Mouse (Mus musculus): ENCODE data around the gene Cryzl2.

Cryzl2 gene

DNA sequence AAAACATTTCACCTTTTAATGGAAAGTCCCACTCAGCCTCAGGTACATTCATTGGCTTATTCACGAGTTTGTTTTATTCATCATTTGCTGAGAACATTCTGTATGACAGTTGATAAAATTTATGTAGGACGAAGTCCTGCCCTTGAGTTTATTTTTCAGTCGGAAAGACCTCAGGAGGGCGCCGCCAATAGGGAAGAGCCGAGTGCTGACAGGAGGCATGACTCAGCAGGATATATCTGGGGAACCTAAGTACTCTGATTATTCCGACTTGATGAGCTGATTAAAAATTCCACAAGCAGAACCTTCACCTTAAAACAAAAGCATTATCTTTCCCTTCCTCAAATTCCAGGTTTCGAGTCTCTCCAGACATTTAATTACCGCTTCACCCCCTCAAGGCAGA lies 21.7 kb downstream of the Cryzl2 start:
- no peak for DNase-seq

DNA sequence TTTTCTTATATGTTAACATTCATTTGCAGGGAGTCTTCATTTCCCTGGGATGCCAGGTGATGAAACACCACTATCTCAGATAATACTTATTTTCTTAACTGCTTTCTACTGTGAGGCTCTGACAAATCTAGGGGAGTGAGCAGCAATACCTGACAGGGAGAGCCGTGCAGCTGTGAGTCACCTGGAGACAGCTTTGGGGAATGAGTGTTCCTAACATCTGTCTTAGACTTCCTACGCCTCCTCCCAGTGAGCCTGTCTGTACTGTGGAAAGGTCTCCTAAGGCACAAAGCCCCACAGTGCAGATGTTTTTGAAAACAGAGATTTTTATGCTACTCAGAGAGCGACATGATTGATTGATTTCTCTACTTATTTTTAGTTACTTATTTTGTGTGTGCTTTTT lies 22.5 kb downstream of the Cryzl2 start:
- no peak for DNase-seq

DNA sequence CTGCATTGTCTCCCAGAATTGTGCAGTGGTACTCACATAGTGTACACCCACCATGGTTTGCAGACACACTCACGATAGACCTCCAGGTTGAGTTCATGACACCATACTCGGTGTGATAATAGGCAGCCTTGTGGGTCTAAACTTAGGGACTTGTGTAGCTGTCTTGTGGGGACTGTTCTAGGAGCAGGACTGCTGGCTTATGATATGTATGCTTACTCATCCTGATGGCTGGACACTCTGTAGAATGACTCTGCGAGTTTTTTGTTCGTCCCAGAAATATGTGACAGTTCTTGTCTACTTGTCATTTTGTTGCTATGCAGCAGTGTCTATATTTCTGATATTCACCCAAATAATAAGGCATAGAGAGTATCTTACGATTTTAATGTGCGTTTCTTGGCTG lies 23.3 kb downstream of the Cryzl2 start:
- no peak for DNase-seq

DNA sequence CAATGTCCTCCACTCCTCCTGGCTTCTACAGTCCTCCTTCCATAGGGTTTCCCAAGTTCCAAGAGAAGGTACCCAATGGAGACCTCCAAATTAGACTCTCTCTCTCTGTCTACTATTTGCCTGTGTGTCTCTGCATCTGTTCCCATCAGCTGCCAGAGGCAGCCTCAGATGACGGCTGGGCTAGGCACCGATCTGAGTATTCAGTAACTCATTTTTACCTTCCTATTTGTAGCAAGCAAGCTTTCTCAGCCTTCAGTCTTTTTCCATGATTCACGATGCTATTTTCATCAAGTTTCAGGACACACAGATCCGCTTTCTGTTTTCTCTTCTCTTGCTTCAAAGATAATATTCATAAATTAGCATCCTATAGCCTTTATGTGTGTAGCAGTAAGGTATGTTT lies 25.8 kb downstream of the Cryzl2 start:
- DNase-seq: no peak

DNA sequence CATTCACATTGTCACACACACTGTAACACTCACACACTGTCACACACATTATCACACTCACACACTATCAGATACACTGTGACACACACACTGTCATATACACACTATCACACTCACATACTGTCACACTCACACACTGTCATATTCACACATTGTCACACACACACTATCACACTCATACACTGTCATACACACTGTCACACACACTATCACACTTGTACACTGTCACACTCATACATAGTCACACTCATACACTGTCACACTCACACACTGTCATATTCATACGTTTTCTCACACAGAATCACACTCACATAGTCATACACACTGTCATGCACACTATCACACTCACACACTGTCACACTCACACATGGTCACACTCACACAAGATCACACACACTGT lies 42.3 kb downstream of the Cryzl2 start:
- no peak for DNase-seq

DNA sequence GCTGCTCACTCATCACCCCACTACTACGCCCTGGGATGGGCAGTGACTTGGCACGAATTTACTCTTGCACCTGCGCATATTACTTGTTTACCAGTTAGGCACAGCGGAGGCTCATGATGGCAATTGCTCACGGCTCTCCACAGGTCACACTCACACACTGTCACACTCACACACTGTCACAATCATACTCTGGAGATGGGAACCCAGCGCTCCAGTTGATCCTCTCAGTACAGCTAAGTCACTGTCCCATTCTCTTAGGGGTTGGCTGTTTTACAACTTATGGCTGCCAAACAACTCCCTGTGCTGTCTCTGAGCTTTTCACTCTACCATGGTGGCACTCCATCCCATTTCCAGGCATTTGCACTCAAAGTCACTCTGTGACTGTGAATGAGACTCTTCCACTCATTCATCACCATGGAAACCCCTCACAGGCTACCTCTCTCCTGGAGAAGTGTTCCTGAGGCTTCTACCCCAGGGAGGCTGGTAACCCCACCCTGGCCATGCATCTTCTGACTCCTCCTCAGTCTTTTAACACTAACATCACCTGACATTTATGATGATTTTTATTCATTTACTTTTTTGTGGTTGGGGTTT lies 43.1 kb downstream of the Cryzl2 start:
- DNase-seq: no peak

DNA sequence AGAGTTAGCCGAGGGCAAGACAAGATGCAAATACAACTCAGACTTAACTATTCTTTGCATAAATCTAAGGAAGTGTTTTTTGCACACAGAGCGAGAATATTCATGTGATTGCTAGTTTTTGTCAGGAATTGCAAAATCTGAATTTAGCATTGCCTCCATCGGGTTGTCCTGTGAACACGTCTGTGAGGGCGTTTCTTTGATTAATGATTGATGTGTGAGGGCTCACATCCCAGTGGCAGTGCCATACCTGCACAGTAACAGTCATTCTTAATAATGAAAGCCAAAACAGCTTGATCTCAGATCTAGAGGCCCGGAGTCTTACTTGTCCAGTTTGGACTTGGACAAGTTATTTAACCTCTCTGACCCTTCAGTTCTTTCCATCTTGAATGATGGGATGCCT lies 44.7 kb downstream of the Cryzl2 start:
- DNase-seq: no peak

DNA sequence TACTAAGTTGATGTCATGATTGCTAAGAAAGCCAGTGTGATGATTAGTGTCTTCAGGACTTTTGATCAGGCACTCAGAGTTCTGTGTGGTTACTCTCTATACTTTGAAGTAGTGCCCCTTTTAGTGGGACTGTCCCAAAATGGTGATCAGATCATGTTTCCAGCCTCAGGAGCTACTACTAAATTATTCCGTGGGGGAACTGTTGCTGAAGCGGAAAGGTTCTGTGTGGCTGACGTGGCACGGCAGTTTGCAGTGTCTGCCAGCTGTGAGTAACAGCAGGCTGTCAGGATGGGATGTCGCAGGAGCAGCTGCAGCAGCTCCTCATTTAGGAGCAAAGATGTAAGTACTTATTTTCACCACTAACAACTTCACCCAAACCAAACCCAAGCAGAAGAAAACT lies 48.1 kb downstream of the Cryzl2 start, which contains the start of gene Sec16b:
Sec16b (plus strand) TSS at position 207 of the 400 bp plus-strand sequence.
- peak; percentile 56 for DNase-seq

DNA sequence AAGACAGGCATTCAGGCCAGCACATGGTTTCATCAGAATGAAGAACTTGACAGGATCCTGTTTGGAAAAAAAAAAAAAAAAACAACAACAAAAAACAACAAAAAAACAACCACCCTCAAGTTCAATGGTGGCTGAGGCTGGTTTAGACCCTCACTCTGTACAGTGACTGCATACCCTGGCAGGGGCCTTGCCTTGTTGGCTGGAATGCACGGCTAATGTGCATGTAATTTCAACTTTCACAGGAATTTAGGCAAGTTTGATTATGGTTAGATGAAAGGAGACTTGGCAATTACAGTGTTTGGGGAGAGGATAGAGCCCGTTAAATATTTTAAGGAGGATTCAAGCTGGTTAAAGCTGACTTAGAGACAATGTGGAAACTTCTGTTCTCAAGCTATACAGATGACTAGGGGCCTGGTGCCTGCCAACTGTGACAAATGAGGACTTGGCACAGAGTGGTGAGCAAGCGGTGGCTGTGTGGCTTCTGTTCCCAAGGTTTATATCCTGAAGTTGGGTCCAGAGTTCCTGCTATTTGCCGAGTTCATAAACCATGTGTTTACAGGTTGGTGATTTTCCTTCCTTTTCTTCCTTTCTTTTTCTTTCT lies 48.7 kb downstream of the Cryzl2 start:
- peak; percentile 11 for DNase-seq

DNA sequence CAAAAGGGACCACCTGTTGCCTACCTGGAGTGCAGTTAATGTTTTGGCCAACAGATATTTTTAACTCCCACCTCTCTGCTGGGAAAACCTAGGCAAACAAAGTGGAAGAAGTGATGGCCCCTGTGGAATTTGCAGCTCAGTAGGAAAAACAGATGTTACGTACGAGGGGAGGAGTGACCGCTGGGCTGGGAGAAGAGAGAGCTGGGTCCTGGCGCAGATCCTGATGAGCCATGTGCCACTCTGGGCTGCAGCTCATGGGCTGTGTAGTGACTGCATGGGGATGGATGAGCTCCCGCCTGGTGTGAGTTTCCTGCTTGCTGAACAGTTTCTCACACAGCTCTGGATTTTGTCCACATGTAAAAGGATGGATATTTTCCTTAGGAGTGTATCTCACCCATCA lies 49.4 kb downstream of the Cryzl2 start:
- DNase-seq: peak; percentile 34

DNA sequence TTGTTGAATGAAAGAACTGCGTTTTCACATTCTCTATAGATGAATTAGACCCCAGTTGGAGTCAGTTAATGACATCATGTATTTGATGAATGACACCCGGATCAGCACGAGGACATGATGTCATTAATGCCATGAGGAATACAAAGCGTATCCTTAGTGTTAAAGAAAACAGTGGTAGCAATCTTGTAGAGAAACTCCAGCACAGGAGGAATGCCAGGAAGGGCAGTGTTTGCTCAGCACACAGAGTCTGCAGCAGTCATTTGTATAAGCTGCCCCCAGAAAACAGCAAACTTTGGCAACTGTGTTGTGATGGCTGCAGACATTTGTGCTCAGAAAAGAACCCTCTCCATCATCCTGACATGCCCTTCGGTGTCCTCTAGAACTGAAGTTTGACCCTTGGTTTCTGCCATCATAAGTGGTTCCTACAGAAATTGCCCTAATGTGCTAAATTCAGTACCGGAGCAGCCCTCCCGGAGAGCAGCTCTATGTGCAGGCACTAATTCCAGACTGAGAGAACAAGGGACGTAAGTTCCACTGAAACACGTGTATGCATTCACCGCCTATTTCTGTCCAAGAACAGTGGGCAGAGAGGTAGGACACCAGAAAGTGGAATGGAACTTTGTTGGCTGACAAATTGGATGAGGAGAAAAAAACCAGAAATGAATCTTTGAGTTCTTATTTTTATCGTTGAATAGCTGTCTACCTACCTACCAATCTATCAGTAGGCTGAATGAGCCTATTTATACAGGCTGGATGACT lies 54.5 kb downstream of the Cryzl2 start:
- DNase-seq: no peak

DNA sequence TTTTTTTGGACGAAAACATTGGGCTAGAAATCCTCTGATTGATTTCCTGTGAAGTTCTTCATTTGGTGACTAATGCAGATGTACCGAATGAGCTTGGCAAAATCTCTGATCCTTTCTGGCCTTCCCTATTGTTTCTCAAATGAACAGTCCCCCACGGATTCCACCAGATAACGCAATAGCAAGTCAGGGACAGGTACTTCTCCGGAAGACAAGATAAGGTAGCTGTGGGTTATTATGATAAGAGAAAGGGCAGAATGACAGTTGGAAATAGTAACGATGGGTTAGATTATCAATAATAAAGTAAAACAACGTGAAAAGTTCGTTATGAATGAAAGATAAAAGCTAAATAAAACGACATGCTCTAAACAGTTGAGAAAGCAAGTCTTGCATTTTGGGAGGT lies 55.2 kb downstream of the Cryzl2 start:
- no peak for DNase-seq

DNA sequence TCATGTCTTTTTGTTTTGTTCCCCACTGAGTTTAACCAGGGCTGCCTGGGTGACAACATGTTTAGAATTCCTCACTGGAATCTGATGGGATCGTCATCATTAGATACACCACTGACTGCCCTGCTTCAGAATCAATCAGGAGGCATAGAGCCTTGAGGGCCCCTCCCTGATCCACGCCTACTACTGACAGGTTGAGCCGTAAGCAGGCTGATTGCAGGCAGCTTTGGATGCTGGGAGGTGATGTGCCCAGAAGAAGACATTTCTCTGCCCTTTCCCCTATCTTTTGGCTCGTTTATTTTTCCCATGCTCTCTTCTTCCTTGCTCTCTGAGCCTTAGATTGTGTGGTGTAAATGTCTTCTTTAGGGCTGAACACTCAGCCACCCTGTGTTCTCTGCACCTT lies 55.9 kb downstream of the Cryzl2 start:
- no peak for DNase-seq

DNA sequence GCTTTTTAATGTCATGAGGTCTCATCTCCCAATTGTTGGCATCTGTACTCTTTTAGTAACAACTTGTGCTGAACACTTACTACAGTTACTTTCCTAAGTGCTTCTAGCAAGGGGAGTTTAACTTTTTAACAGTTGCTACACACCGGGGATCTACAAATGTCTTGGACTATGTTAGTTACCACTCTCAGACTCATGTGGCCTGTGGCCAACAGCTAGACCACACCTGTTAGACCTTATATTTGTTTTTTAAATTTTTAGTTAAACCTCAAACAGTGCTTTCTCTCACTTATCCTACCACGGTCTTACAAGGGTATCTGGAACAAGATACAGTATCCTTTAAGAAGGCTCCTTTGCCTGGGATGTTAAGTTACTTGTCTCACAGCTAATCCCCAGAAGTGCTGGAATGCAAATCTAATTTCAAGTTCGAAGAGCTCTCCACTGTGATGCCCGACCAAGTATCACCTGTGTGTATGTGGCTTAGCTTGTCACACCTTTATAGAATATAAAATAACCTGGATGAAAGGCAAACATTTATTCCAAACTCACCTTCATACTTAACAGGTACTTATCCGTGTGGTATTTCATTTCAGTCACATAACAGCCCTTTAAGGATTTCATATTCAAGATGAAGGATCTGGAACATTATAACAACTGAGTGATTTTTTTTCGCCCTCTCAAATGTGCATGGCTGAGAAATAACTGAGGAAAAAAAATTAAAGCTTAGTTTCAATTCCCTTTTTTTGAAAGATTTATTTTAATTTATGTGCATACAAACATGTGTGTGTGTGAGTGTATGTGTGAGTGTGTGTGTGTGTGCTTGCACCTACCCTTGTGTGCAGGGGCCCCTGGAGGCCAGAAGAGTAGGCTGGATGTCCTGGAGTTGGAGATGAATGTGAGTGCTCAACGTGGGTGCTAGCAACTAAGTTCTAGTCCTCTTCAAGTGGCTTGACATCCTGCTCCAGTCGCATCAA lies 58.7 kb downstream of the Cryzl2 start:
- DNase-seq: no peak

DNA sequence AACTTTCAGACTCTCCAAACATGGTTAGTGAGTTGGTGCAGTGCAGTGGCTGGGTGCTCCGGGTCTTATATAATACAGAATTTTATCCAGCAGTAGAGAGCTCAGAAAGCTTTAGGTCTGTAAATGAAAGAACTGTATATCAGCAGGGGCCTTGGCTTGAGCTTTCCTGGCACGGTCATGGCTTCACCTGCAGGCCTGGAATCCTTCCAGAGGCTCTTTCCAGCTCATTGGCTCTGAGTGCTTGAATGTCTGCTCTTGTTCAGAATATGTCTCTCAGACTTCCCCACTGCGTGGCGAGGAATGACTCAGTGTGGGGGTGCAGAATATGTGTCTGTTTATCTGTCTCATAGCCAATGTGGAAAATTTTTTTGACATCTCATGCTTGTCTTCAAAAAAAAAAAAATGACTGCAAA lies 59.7 kb downstream of the Cryzl2 start:
- peak; percentile 73 for DNase-seq

DNA sequence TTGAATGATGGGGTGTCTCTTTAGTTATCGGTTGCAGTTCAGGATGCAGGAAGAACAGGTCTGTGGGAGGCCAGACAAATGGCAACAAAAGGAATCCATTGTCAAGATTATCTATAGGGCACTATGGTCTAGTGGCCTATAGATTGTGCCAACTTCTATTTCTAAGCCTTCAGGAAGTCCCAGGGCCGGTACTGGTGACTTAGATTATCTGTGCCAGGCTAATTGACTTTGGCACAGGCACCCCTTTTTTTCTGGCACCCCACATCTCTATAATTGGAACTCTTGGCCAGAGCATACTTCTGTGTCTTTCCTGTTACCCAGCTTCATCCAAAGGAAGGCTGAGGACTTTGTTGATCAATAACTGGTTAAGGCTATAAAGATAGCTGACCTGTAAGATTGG lies 61.0 kb downstream of the Cryzl2 start:
- no peak for DNase-seq

DNA sequence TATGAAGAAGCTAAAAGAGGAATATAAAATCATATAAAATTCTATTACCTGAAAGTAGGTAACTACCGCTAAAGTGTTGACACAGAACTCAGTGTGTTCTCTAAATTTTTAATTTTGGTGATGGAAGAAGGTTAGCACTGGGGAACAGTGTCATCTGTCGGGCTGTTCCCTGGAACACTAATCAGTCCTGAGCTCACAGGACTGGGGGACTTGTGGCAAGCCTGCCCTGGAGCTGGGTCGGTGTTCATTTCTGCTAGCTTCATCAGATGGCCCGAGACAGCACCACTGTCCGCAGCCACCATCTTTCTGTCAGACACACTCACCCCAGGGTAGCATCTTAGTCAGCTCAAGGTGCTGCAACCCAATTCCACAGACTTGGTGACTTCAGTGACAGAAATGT lies 63.9 kb downstream of the Cryzl2 start:
- DNase-seq: no peak

DNA sequence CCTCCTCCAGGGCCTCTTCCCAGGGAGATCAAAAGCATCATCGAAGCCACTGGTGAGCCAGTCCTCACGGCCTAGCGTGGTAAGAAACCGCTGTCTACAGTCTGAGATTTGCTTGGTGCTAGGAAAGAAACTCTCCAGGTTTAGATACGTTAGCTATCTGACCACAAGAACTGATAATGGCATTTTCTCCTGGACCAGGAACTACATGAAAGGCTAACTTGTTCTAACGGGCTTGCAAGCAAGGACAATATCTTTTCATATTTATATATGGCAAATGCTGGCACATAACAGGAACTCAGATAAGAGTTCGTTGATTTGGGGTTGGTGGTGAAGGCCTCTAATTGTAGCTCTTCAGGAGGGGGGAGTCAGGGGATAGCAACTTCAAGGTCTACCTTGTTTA lies 66.4 kb downstream of the Cryzl2 start:
- DNase-seq: no peak

DNA sequence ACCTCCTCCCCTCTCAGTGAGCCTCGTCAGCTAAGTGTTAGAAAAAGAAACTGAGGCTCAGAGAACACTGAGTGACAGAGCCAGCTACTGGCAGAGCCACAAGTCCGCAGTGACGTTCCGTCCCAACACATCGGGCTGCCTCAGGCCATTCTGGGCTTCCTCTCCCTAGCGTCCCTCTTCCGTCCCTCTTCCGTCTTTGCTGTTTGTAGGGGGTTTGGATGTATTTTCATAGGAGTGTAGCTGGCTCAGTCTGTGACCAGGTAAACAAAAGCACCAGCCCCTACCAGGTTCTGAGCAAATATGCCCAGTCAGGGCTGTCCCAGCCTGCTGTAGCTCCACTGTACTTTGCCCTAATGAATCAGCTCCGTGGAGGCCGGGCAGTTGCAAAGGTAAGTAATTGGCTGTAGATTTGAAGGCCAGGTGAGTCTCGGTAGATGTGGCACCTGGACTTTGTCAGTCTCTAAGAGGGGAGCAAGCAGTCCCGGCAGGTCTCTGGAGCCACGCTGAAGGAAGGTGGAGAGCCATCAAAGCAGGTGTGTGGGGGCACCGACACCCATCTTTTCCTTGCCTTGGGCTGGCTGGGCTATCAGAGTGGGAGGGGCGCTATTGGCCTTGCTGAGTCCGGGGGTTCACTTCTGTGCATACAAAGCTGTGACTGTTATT lies 67.4 kb downstream of the Cryzl2 start:
- peak; percentile 34 for DNase-seq

DNA sequence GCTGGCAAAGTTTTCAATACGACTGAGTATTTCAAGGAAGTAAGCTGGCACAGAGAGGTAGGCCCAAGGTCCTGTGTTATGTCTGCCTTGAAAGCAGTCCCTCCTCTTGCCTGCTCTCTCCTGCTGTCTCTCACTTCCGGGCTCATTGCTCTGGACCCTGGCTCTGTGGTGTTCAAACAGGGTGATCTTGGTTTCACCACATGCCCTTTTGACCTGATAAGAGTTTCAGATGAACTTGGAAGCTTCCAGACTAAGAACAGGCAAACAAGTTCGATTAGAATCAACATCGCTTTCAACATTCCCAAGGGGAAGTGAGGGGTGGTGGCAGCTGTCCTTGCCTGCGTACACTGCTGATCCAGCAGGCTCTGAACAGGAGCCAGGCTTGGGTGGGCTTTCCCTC lies 68.2 kb downstream of the Cryzl2 start:
- no peak for DNase-seq

DNA sequence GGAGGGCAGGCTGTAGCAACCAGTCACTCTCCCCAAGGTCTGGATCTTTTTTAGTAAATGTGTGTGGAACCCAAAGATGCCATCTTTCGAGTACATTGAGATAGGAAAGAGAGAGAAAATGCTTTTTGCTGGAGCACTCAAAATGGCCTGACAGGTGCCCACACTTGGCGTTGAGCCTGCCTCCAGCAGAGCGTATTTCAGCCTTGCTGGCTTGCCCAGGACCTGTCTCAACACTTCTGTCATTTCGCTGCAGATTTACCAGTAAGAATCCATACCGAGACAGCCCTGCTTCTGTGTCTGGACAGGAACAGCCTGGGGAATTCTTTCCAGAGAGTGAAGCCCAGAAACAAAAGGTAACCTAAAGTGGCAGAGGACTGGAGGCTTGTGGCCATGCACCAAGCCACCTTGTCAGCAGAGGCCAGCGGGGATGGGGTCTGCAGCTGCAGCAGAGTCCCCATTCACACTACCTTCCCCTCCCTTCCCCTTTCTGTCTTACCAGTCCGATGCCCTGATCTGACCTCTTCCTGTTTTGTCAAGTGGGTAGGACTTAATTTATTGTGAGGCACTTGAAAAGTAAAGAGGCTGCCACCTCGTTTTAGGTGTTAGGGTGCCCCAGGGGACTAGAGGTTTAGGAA lies 74.6 kb downstream of the Cryzl2 start:
- DNase-seq: no peak

DNA sequence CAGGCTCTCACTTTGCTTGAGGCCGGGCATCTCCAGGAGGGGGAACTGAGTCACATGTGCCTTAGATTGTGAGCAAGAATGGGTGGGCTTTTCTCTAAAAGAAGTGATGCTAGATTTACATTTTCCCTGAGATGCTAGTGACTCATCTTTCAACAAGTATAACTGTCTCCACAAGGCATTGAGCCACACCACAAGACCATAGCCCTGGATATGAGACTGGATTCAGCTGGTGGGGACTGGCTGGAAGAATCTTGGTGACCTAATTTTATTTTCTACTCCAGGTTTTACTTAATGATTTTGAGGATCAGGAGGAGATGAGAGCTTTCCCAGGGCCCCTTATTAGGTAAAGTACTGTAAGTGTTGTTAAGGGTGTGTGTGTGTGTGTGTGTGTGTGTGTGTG lies 77.2 kb downstream of the Cryzl2 start:
- DNase-seq: no peak

All from kidney, postnatal 10 days (tissue).